Mouse (Mus musculus): ENCODE results near the gene Taf4.

The Taf4 gene

DNA sequence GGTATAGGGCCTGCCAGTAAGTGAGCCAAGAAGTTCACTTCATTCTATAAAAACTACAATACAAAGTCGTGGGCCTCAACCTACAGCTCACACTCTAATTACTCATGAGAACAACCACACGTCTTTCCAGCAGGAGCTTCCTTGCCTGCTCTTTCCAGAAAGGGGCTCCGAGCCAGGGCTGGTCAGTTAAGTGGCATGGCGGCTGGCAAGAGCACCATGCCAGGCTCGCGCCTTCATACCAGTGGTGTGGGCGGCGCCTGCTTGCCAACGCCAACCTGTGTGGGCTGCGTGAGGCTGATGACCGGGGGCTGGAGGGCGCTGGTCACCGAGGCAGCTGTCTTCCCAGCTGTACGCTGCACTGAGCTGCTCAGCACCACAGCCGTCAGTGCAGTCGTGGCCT, 44.7 kb downstream of the Taf4 start:
- no peak for DNase-seq

DNA sequence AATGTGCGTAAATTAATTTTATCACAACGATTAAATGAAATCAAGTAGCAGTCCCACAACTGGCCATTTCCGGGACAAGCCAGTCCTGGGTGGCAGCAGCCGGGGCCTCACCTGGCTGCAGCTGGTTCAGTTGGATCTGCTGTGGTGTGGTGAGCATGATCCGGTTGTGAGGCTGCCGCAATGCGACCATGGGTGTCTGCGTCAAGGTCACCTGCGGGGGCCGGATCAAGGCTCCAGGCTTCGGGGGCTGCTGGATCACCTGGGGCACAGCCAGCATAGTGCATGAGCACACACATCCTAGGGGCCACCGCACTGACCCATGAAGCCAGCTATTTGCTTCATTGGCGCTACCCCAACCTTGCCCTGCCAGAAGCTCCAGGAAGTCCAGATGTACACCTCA, 47.3 kb downstream of the Taf4 start:
- DNase-seq, result no peak

DNA sequence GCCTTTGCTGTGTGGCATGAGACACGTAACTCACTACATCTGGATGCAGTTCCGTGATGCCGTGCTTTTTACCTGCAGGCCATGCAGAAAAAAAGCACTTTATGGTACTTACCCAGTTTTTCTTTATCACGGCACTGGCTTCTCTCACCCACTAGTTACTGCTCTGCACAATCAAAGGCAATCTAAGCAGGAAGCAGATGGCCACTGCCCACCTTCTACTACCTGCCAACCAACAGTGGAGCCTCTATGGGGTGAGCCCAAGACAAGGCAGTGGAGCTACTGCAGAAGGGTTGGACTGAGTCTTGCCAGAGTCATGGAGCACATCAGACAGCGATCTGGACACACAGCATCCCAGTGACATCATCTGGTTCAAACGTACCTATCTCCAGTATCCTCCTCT, 52.4 kb downstream of the Taf4 start:
- no peak for DNase-seq

DNA sequence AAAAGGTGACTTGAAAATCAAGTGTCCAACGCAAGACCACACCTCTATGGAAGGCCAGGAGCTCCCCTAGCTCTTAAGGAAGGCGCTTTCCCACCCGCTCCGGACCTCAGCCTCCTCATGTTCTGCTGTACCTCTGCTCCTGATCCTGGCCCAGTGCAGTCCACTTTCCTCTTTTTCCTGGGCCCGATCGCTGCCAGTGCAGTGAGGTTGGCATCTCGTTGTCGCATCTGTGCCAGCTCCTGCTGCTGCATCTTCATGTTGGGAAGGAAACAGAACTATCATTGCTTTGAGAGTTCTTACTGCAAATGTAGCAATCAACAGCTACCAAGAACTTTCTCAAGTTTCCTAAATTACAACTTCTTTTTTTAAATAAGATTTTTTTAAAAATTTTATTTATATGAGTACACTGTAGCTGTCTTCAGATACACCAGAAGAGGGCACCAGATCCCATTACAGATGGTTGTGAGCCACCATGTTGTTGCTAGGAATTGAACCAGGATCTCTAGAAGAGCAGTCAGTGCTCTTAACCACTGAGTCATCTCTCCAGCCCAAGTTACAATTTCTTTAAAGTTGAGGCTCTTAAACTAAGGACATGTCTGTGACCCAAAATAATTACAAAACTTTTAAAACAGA, 55.3 kb downstream of the Taf4 start:
- DNase-seq, result no peak

DNA sequence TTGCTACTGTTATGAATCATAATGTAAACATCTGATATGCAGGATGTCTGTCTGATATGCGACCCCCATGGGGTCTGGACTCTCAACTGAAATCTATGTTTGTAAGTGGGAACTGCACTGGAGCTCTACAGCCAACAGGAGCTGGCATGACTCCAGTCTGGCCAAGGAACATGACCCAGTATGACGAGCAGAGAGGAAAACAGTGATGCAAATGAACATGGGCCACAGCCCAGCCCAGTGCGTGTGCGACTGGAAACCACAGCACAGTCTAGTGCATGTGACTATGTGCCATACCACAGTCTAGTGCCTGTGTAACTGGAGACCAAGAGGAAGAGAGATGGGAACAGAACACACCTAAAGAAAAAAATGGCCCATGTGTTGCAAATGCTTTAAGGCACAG, 56.4 kb downstream of the Taf4 start:
- peak; percentile 31 to 45 for DNase-seq

DNA sequence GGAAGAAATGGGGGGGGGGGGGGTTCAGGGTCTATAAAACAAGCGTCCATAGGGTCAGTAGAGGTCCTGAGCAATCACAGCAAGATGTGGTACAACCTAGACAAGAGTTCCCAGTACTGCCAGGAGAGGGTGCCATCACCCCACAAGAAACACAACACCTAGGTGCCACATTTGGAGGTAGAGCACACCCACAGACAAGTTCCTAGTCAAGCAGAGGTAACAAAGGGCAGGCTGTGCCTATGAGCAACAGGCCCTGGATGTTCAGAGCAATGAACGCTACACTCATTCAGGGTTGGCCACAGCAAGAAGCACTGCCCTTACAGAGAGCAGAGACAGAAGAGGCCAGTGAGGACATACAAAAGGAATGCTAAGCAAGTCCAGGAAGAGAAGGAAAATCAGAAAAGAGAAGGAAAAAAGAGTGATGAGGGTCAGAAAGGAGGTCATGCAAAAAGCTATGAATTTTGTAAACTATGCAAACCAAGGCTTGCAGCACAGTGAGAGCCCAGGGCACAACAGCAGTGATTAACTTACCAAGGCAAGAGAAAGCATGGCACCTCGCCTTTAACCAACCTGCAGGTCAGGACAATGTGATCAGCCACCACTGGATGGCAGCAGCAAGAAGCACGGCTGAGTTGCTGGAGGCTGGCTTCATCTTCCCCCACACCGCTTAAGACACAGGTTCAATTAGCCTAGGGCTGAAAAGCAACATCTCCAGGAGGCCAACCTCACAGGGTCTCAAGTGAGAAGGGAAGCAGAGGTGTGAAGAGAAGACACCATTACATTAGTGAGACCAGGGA, 59.4 kb downstream of the Taf4 start:
- DNase-seq, result peak; percentile 61 to 81

DNA sequence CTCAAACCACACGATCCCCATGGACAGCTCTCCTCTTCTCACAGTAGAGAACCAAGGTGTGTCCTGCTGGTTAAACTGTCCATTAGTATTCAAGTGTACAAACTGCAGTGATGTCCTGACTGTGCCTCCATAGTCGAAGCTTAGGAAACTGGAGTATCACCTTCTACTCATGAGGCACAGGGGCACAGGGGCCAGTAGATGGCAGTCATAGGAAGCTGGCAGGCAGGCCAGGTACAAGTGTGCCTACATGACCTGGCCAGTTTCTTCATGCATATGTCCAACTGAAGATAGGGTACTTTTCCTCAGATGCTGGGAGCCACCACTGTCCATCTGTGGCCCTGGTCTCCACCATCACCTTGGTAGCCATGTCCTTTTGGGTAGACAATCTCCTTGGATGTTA, 62.2 kb downstream of the Taf4 start:
- DNase-seq, result no peak

DNA sequence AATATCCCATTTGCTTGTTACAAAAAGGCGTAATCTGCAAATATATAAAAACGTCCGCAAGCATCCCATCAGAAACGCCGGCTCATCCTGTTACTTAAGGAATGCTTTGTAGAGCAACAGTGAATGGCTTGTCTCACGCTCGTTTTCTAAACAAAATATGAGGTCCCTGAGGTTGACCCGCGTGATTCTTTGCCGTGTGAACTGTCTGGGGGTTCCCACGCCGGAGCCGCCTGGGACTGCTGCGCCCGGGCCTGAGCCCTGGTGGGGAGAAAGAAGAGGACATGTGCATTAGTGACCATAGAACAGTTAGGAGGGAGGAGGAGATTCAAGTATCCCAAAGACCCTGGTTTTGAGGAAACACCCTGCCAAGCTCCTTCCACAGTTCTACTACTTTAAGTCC, 63.1 kb downstream of the Taf4 start:
- DNase-seq, result no peak

DNA sequence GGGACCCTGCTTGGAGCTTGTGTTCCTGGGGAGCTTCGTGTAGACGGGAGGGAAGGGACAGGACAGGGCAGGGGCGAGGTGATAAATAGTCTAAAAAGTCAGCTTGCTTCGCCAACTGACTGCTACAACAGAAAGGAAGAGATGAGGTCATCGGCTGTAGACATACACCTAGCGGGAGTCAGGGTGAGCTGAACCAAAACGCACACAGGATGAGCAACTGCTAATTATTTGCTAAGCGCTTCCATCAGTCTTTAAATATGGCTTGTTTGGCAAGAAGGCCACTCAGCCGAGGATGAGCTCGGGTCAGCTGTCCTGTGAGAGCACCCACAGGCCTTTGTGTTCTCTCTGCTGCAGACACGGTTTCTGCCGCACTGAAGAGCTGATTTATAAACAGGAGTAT, 63.5 kb downstream of the Taf4 start:
- DNase-seq, result no peak

DNA sequence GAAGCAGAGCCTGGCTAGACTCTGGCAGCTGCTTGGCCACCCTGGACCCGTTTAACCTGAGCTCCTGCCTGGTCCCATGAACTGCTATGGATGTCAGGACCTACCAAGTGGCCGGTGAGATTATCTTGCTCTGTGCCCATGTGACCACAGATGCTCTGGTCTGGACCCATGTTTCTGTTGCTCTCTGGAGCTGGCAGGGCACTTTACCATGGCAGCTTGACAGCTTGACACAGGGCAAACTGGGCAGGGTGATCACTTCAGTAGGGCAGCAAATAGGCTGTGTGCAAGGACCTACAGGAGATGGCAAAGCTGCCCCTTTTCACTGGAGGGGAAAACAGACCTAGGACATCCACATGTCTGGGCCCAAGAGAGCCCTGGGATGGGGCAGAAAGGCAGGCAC, 79.5 kb downstream of the Taf4 start:
- no peak for DNase-seq

DNA sequence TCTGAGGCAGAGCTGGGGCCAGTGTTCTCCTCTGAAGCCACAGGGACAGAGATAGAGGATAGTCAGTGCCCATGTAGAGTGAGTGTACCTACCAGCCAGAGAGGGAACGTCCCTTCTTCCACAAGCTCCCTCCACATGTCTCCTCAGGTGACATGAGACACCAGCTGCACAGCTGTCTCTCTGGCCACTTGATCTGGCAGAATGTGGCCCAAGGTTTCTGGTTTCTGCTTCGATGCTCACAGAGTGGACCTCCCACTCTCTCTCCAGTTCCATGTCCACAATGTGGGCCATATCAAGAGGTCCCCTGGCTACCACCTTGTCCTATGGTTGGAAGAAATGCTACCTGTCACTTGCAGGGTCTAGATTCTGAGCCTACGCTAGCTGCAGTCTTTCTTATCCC, 85.4 kb downstream of the Taf4 start:
- no peak for DNase-seq

DNA sequence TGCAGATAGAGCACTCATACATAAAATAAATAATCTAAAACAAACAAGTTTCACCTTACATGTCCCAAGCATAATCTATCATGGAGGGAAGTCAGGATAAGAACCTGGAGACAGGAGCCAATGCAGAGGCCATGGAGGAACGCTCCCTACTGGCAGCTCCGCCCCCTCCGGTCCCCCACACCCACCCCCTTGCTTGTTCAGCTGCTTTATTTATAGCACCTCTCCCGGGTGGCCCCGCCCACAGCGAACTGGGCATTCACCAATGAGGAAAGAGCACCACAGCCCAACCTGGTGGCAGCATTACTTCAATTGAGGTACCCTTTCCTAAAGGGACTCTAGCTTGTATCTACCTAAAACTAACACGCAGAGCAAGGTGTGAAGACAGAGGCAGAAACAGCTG, 91.9 kb downstream of the Taf4 start:
- DNase-seq, result no peak

DNA sequence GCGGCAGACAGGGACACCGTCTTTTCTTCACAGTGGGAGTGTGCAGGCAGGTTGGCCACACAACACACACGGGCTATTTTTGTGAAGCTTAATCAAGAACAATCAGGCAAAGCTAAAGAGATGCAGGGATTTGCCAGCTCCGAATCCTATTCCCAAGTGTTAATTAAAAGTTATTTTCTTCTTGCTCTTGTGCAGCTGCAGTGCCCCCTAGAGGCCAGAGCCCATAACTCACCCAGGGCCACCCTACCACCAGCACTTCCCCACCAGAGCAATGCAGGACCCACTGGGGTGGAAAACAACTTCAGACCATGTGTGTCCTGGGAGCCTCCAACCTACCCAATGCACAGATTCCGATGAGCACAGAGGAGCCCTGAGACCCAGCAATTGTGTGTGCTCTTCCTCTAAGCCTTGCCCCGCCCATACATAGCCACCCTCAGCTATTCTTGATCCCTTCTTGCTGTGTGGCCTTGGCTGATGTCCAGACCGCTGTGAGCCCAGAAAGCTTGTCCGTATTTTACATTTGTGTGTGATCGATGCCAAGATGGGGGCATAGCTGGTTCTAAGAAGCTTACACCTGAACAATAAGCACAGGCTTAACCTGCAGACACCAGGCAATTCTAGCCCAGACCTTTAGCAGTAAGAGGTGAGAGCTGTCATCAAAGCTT, 98.8 kb downstream of the Taf4 start:
- DNase-seq, result peak in 1 of 2 experiments; percentile 28

DNA sequence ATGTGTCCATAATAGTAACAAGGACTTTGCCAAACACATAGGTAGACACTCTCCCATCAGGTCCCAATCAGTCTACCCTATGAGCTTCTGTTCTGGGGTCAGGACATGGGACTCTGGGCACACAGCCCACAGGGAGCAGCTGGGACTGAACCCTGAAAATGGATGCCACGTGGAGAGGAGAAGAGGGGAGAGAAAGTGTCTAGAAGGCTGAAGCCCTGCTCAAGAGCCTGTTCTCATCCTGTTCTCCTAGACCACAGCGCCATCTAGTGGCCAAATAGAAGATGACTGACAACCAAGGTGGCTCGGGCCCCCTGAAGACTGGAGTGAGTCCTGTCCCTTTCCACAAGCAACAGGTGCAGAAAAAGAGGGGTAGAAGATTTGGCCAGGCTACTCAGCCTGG, 101.3 kb downstream of the Taf4 start:
- peak in 1 of 2 experiments; percentile 72 for DNase-seq

DNA sequence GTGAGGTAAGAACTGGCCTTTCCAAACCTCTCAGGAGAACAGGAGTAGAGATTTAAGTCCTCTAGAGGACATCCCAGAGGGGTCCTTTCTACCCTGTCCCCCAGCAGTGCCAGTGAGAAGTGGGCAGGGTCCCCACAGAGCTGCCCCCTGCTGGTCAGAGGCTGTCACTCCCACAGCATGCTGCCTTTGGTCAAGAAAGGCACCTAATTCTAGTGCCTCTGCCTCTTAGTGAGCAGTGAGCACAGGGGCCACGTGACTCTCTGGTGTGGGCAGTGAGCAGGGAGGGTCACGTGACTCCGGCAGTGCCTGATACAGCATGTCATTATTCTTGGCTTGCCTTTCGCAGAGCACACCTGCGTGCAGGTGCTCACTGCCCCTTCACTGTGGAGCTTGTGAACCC, 103.1 kb downstream of the Taf4 start:
- peak; percentile 24 to 41 for DNase-seq

DNA sequence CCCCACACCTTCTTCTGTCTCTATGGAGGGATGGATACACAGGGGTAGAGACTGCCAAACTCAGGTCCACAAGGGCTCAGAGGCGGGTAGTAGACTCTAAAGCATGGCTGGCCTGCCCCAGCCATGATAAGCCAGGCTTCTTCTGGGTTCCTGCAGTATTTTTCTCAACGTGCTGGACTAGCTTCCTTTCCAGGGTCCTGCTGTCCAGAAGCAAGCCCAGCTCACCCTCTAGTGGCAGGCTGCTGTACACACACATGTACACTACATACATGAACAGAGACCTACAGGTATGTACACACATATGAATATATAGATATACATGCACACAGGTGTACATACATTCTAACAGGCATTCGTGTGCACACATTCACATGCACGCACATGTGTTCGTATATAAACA, 103.7 kb downstream of the Taf4 start:
- peak in 1 of 2 experiments; percentile 32 for DNase-seq

DNA sequence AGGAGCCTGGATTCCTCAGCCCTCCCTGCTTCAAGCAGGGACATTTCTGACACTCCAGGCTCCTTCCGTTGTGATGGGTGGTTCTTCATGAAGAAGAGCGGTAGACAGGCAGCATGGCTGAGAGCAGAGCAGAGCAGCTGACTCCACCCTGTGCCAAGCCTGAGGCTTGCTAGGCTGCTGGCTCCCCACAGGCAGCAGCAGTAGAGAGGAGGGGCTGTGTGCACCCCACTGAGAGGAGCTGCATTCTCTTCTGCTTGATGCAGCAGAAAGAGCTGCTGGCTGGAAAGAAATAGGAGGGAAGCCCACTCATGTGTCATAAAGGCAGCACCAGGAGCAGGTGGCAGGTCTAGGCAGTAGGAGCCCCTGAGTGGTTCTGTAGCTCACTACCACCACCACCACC, 106.6 kb downstream of the Taf4 start:
- no peak for DNase-seq

DNA sequence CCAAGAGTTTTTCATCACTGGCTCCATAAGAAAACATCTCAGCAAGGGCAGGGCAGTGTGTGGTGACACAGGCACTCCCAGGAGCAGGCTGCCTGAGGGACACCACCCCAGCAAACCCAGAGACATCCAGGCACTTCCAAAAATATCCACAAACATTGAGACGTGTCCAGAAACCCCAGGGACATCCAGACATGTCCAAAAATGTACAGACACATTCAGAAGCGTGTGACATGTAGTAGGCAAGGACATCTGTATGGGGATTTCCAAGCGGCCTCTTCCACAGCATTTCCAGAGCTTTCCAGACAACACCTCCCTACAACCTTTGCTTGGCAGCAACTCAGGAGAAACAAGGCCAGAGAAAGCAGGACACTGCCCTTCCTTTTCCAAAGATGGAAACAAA, 108.8 kb downstream of the Taf4 start:
- no peak for DNase-seq

DNA sequence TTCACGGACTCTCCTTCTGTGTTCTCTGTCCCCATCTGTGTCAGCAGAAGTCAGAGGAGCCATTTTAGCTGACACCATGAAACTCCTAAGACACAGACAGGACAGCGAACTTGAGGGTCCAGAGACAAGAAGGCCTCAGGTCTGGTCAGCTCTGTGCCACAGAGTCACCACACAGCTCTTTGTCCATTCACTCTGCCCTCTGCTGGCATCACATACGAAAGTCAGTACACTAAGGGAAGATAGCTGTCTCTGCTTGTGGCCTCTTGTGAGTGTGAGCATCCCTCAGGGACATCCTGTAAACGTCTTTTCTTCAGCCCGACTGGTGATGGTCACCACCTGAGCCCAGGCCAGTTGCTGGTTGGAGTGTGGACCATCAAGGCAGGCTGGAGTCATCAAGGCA, 111.3 kb downstream of the Taf4 start:
- DNase-seq, result no peak

DNA sequence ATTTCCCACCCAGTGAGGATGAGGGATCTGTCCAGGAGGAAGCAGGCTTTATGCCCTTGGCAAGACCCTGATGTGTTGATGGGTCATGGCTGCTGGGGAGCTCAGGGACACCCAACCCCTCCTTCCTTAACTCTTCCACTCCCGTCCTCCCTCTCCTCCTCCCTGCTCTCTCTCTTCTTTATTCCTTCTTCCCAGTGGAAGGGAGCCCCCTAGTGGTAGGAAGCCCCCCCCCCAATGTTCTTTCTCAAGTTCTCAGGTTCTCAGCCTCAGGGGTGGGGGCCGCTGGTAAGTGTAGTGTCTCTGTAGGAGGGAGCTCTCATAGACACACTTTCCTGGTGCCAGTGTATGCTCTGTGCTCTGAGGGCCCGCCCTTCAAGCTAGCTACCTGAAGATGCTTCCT, 113.2 kb downstream of the Taf4 start:
- DNase-seq, result no peak

DNA sequence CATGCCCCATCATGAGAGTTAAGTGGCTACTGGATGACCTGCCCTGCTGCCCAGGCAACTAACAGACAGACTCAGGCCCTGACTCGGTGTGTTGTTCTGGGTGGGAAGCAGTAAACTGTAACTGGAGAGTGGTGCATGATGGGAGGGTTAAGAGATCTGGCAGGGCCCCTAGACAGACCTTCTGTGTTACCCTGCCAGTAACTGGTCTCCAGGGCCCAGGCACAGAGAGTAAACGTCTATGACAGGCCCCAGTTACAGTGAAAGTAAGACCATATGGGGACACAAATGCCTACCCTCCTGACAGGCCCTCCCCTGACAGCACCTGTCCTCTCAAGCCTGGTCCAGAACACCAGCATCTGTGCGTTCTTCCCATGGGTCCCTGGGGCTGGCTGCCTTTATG, 113.8 kb downstream of the Taf4 start:
- DNase-seq, result no peak
